Mouse (Mus musculus) ES-E14 (cell line): Measurements from ENCODE around the gene Pcgf1. TPM values are rescaled to one million over a fixed set of nuclear protein-coding genes. Genes with fewer than 3 reads are reported as not detected.

Source experiments
- DNase-seq: peaks from one replicate; pipeline ENCODE4 v3.0.0-alpha.2; 2013; ENCODE audit warnings: low read depth, low spot score
- H3K27ac ChIP-seq: 2 replicates; pipeline ENCODE4 v1.5.1; 2012; ENCODE audit warnings: low read depth, mild to moderate bottlenecking, low read length, moderate library complexity, mixed read lengths; ENCODE audit not compliant: poor library complexity, insufficient read depth, severe bottlenecking
- H3K36me3 ChIP-seq: 2 replicates; pipeline ENCODE4 v1.6.1; 2012; ENCODE audit warnings: mild to moderate bottlenecking, low read length, moderate library complexity, mixed read lengths; ENCODE audit not compliant: control insufficient read depth, poor library complexity, insufficient read depth, severe bottlenecking
- H3K4me1 ChIP-seq, 2 experiments: fragments of 150-350 bp in 1 of 2; sonication (generic) in 1 of 2; 2 replicates each; pipeline ENCODE4 v1.6.1; 2012; ENCODE audit warnings: low read length in 2 of 2, mild to moderate bottlenecking in 1 of 2, mixed read lengths in 1 of 2; ENCODE audit not compliant: control insufficient read depth in 2 of 2, insufficient read depth in 2 of 2, poor library complexity in 1 of 2
- H3K4me3 ChIP-seq, 2 experiments: fragments of 150-350 bp in 1 of 2; sonication (generic) in 1 of 2; 2 replicates each; pipeline ENCODE4 v1.5.1; 2012; ENCODE audit warnings: low read length in 2 of 2, low read depth in 1 of 2, mild to moderate bottlenecking in 1 of 2, mixed read lengths in 1 of 2; ENCODE audit not compliant: insufficient read depth in 1 of 2, poor library complexity in 1 of 2, severe bottlenecking in 1 of 2
- H3K9ac ChIP-seq: 2 replicates; pipeline ENCODE4 v1.6.1; 2012; ENCODE audit warnings: low read depth, mild to moderate bottlenecking, low read length, mixed read lengths; ENCODE audit not compliant: poor library complexity, insufficient read depth, severe bottlenecking
- H3K9me3 ChIP-seq: fragments of 150-350 bp; sonication (generic); 2 replicates; pipeline ENCODE4 v1.6.1; 2012; ENCODE audit warnings: low read depth, mild to moderate bottlenecking, low read length; ENCODE audit not compliant: control insufficient read depth, insufficient read depth
- CHD2 ChIP-seq: IDR thresholded peaks from 2 replicates; pipeline ENCODE4 v1.6.1; 2014; ENCODE audit warnings: mild to moderate bottlenecking, low read depth, low read length, inconsistent platforms
- HCFC1 ChIP-seq: IDR thresholded peaks from 2 replicates; pipeline ENCODE4 v1.6.1; 2012; ENCODE audit warnings: low read length, inconsistent platforms, borderline replicate concordance; ENCODE audit not compliant: insufficient read depth
- MAFK ChIP-seq: IDR thresholded peaks from 2 replicates; pipeline ENCODE4 v1.6.1; 2014; ENCODE audit warnings: mild to moderate bottlenecking, low read depth, low read length, inconsistent platforms; ENCODE audit not compliant: insufficient read depth
- ZC3H11A ChIP-seq: IDR thresholded peaks from 2 replicates; pipeline ENCODE4 v1.6.1; 2012; ENCODE audit warnings: low read depth, mild to moderate bottlenecking, inconsistent platforms, low read length, borderline replicate concordance
- ZNF384 ChIP-seq: IDR thresholded peaks from 2 replicates; pipeline ENCODE4 v1.6.1; 2012; ENCODE audit warnings: low read depth, low read length, inconsistent platforms
- in situ Hi-C, 2 experiments: fragments of 600-800 bp; cut with MboI; formaldehyde crosslinking; loops; one replicate each; pipeline ENCODE4 v1.15.1; 2025; ENCODE audit warnings: low sequenced_read_pairs in 2 of 2, inconsistent platforms in 1 of 2; ENCODE audit not compliant: unreplicated experiment in 2 of 2
- total RNA-seq: library from RNA; depleted of rRNA; stranded (reverse); fragments of 300-350 nt; gene quantifications from 2 replicates; pipeline ENCODE4 v1.2.3, GENCODE M21; 2012

Pcgf1 gene
- total RNA-seq, 1 experiment: 12.7 TPM

GRCm38 (mm10) chr6:83104158-83104557, 26.5 kb downstream of the Pcgf1 start:
- H3K4me1 ChIP-seq: 0 out of 4 replicates have a peak, but pooled peaks cover 0 to 3% of the 10 kb centered on the region in 2 experiments
- no peaks in the 10 kb centered on the region for H3K9me3 ChIP-seq
- no peak overlapping the region for H3K9ac ChIP-seq
- no peak overlapping the region for H3K4me3 ChIP-seq
- H3K27ac ChIP-seq: no peak overlapping the region
- in situ Hi-C loops: no loop called here
- no peak for DNase-seq
- H3K36me3 ChIP-seq: no peaks in the 10 kb centered on the region
- TF ChIP-seq ZC3H11A (no peak), HCFC1 (no peak), ZNF384 (no peak), MAFK (no peak), CHD2 (no peak)

DNA sequence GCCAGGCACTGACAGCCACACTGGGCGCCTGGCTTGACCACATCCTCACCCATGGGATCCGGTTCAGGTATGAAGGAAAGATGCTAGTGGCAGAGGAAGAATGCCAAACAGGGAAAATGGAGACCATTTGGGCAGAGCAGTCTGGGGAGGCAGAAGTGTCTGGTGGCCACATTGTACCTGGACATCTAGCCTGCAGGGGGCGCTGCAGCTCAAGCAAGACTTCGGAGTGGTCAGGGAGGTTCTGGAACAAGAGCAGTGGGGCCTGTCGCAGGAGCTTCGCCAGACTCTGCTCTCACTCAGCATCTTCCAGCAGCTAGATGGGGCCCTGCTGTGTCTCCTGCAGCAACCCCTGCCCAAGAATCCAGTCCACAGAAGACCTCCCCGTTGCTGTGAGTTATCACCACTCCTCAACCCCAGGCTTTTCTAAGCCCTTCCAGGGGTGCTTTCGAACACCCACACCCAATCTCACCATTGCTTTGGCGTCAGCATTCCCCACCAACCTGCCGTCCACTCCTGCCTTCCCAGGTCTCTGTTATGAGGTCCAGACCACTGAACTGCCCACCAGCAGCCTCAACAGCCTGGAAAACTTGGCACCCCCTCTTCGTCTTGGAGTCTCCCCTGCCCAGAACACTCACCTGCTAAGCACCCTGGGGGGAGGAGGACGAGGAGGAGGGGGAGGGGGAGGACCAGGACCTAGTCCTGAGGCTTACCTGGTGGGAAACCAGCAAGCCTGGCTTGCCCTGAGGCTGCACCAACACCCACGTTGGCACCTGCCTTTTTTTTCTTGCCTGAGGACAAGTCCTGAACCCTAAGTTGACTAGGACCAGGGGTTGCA, 30.1 kb downstream of the Pcgf1 start:
- Histone ChIP-seq H3K27ac (no peak overlapping the region), H3K4me1 (0 out of 4 replicates have a peak, but pooled peaks cover 0 to 3% of the 10 kb centered on the region in 2 experiments), H3K36me3 (no peaks in the 10 kb centered on the region), H3K9me3 (no peaks in the 10 kb centered on the region), H3K9ac (no peak overlapping the region; the same call in 1 of the 2 replicates), H3K4me3 (peak overlapping the region in 1 of 2 experiments; percentile 93; a peak in 2 of 4 replicates)
- DNase-seq: peak; percentile 73
- no peak for TF ChIP-seq ZC3H11A
- TF ChIP-seq HCFC1: no peak
- TF ChIP-seq CHD2: no peak
- no peak for TF ChIP-seq ZNF384
- TF ChIP-seq MAFK: no peak
- in situ Hi-C loops: no loop called here

GRCm38 (mm10) chr6:83108762-83109668, 31.3 kb downstream of the Pcgf1 start, which contains the start of gene Mrpl53:
Gene Mrpl53 (plus strand): TSS chr6:83109040.
- peak within 1 kb of the TSS; percentile 81 for H3K9ac ChIP-seq
- in situ Hi-C loops: no loop called here
- DNase-seq: no peak
- TF ChIP-seq HCFC1: peak; percentile 80
- TF ChIP-seq CHD2: peak; percentile 74
- TF ChIP-seq ZC3H11A: no peak
- no peak for TF ChIP-seq MAFK
- TF ChIP-seq ZNF384: no peak
- no peaks in the 10 kb centered on the region for H3K36me3 ChIP-seq
- 0 out of 4 replicates have a peak, but pooled peaks cover 0 to 3% of the 10 kb centered on the region in 2 experiments for H3K4me1 ChIP-seq
- no peak within 1 kb of the TSS for H3K27ac ChIP-seq
- peak within 1 kb of the TSS; percentile 68 to 93 for H3K4me3 ChIP-seq
- no peaks in the 10 kb centered on the region for H3K9me3 ChIP-seq

DNA sequence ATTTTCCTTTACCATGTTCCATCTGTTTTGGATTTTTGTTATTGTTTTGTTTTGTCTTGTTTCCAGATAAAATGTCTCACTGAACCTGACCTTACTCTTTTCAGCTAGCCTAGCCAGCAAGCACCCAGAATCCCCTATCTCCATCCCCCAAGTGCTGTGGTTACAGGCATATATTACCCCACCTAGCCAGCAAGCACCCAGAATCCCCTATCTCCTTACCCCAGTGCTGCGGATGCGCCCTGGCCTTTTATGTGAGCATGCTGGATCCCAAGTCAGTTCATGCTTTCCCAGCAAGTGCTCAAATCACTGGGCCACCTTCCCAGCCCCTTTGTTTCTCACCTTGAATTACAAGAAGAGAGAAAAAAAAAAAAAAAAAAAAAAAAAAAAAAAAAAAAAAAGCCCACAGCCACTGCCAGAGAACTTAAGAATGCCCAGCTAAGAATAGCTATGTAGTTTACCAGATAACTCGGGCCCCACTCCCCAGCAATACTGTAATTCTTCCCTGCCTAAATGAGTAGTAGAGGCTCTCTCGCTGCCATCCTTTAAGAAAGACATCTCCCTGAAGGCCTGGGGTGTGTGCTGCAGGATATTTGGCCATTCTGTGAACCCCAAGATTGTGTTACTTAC, 34.0 kb downstream of the Pcgf1 start:
- no peak overlapping the region for H3K9ac ChIP-seq
- H3K4me1 ChIP-seq: peaks cover 0 to 5% of the 10 kb centered on the region in 2 experiments; a peak in 2 of 4 replicates
- in situ Hi-C loops: no loop called here
- DNase-seq: no peak
- no peaks in the 10 kb centered on the region for H3K36me3 ChIP-seq
- TF ChIP-seq CHD2 (no peak), ZNF384 (no peak), ZC3H11A (no peak), MAFK (no peak), HCFC1 (no peak)
- no peak overlapping the region for H3K4me3 ChIP-seq
- no peak overlapping the region for H3K27ac ChIP-seq
- no peaks in the 10 kb centered on the region for H3K9me3 ChIP-seq
